Mouse (Mus musculus) heart, postnatal 0 days (tissue): ENCODE data around the gene Myf5. TPM values are rescaled to one million over a fixed set of nuclear protein-coding genes. Genes with fewer than 3 reads are reported as not detected.

ENCODE experiments used
- ATAC-seq: fragments of 200-750 bp; cut with Nextera tagmentation; 2 replicates; pipeline ENCODE4 v1.8.0; 2017; ENCODE audit warnings: low read depth, moderate number of reproducible peaks, moderate library complexity; ENCODE audit not compliant: insufficient read depth
- DNase-seq: peaks from one replicate; pipeline ENCODE4 v3.0.0-alpha.2; 2016; ENCODE audit warnings: low spot score
- H3K27ac ChIP-seq: fragments of 300-500 bp; sonication (generic); 2 replicates; pipeline ENCODE4 v1.5.1; 2014; ENCODE audit warnings: low read depth, mild to moderate bottlenecking
- H3K27me3 ChIP-seq: fragments of 300-500 bp; sonication (generic); 2 replicates; pipeline ENCODE4 v1.6.1; 2014; ENCODE audit warnings: low read length, mixed read lengths; ENCODE audit not compliant: control insufficient read depth, insufficient read depth
- H3K36me3 ChIP-seq: fragments of 300-500 bp; sonication (generic); replicated peaks from 2 replicates; pipeline ENCODE4 v1.6.1; 2014; ENCODE audit warnings: low read length, mixed read lengths; ENCODE audit not compliant: control insufficient read depth, insufficient read depth
- H3K4me1 ChIP-seq: fragments of 300-500 bp; sonication (generic); 2 replicates; pipeline ENCODE4 v1.6.1; 2014; ENCODE audit warnings: antibody characterized with exemption; ENCODE audit not compliant: control insufficient read depth, insufficient read depth
- H3K4me2 ChIP-seq: fragments of 300-500 bp; sonication (generic); 2 replicates; pipeline ENCODE4 v1.6.1; 2014; ENCODE audit warnings: low read depth, mild to moderate bottlenecking, low read length, moderate library complexity
- H3K4me3 ChIP-seq: fragments of 300-500 bp; sonication (generic); 2 replicates; pipeline ENCODE4 v1.5.1; 2014; ENCODE audit warnings: low read depth, low read length
- H3K9ac ChIP-seq: fragments of 300-500 bp; sonication (generic); replicated peaks from 2 replicates; pipeline ENCODE4 v1.6.1; 2014; ENCODE audit warnings: low read depth, low read length, mixed read lengths
- H3K9me3 ChIP-seq: fragments of 300-500 bp; sonication (generic); replicated peaks from 2 replicates; pipeline ENCODE4 v1.6.1; 2016; ENCODE audit warnings: low read length; ENCODE audit not compliant: control insufficient read depth
- CTCF ChIP-seq: IDR thresholded peaks from 2 replicates; pipeline ENCODE4 v1.5.1; 2016; ENCODE audit warnings: antibody characterized with exemption, control low read depth, low read depth
- EP300 ChIP-seq: IDR thresholded peaks from 2 replicates; pipeline ENCODE4 v1.6.1; 2016; ENCODE audit warnings: antibody characterized with exemption, low read depth
- WGBS: fragments of 180-500 bp; shearing (Covaris S2); extraction: QIAGEN DNeasy Blood & Tissue Kit; methylation state at CpG from one replicate; pipeline ENCODE4 v1.1.7; 2014; 5-methylcytosine and 5-hydroxymethylcytosine counted together
- polyA plus RNA-seq: library from polyadenylated mRNA; unstranded; fragments of >200 nt; fragmentation: Nextera tagmentation; extraction: Ambion mirVana; gene quantifications from 2 replicates; pipeline ENCODE4 v1.2.1, GENCODE M21; 2015
- total RNA-seq: library from RNA; depleted of rRNA; stranded (reverse); fragments of >200 nt; gene quantifications from 2 replicates; pipeline ENCODE4 v1.2.3, GENCODE M21; 2014; ENCODE audit warnings: low replicate concordance

Myf5 gene
- total and polyA plus RNA-seq, 2 experiments from 2014 or later: not detected

DNA sequence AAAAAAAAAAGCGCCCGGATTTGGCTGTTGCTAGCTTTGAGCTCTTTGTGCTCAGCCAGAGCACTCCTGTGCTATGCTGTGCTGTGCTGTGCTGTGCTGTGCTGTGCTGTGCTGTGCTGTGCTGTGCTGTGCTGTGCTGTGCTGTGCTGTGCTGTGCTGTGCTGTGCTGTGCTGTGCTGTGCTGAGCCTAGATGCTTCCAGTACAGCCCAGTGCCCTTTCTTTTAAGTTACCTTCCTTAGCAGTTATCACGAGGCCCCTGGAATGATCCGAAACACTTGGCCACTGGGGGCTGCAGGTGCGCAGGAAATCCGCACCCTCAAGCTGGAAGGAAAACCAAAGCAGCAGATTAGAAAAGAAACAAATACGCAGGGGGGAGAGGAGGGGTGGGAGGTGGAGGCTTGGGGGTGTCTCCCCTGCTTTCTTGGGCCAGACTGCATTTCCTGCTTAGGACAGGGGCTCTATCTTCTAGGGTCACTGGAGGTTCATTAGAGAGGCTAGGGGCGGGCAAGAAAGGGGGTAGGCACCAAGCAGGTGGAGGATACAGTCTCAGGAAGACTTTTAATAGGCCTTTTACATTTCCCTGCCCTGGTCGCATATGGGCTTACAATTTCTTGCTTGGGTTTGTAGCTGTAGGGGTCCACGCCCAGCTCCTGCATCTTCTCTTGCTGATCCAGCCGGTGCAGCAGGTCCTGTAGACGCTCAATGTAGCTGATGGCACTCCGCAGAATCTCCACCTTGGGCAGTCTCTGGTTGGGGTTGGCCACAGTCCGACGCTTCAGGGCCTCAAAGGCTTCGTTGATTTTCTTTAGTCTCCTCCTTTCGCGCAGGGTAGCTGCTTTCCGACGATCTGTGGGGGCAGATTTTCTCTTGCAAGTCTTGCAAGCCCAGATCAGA lies 7.9 kb upstream of the Myf5 start:
- Histone ChIP-seq H3K27ac (no peak overlapping the region), H3K4me1 (0 out of 2 replicates have a peak, but pooled peaks cover under 1% of the 10 kb centered on the region), H3K9me3 (no peaks in the 10 kb centered on the region), H3K27me3 (no peaks in the 10 kb centered on the region), H3K9ac (peak overlapping the region; percentile 53; the same call in 1 of the 2 replicates), H3K4me2 (peak overlapping the region; percentile 63), H3K4me3 (peak overlapping the region; percentile 39), H3K36me3 (no peaks in the 10 kb centered on the region)
- 51% methylated on average over 20 of the region's 20 CpGs for WGBS
- no peak for TF ChIP-seq CTCF
- no peak for DNase-seq
- no peak for ATAC-seq

DNA sequence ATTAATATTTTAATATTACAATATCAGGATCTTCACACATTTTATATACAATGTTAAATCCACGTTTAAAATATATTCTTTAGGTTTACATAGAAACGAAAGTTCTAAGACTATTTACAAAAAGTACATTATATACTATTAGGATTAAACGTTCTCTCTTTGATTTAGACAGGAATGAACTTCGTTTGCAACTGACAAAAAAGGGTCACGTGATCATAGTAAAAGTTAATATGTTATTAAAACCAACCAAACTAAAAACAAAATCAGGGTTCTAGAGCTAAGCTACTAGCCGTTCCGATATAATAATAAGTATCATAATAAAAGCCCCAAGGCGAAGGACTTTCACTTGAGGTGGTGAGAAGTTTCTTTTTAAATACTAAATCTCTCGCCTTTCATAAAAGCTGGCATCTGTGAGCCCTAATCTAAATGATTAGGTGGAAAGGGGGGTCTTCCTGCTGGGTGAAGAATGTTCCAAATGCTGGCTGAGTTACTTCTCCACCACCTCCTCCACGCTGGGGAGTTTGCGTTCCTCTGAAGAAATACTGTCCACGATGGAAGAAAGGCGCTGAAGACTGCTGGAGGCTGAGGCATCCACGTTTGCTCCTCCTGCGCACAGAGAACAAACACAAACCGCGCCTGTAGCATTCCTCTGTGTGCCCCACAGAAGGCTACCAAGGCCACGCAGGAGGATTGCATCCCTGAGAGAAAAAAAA lies 7.1 kb upstream of the Myf5 start:
- Histone ChIP-seq H3K9me3 (no peaks in the 10 kb centered on the region), H3K4me1 (no peaks in the 10 kb centered on the region)

DNA sequence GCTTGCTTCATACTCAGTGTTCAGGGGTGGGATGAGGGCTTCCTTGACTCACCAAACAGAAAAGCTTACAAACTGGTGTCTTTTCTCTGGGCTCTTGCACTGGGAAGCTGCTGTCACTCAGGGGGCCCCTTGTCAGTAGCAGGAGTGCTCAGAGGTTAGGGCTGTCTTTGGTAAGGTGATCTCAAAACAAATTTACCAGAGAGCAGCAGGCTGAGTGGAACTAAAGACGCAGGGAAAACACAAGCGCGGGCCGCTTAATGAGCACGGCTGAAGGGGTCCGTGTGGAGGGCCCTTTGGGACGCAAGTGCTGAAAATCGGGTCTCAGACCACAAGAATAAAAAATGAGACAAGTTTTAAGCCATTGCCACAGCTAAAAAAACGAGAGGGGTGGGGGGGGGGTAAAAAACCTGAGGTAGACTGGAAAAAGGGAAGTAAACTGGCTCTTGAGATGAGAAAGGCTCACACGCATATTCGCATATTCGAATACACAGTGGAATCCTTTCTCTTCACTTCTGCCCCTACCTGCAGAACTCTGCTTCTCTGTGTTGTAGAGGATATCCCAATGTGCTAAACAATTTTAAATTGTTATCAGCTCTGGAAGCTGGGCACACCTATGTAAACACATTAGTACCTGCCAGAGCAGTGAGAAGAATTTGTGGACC lies 2.9 kb upstream of the Myf5 start:
- DNase-seq (no peak), ATAC-seq (no peak)
- TF ChIP-seq CTCF (no peak), EP300 (no peak)
- H3K9me3 ChIP-seq: no peaks in the 10 kb centered on the region
- no peaks in the 10 kb centered on the region for H3K27me3 ChIP-seq
- H3K27ac ChIP-seq: no peak overlapping the region
- no peak overlapping the region for H3K4me3 ChIP-seq
- H3K9ac ChIP-seq: no peak overlapping the region
- 40% methylated on average over 12 of the region's 12 CpGs for WGBS
- no peaks in the 10 kb centered on the region for H3K36me3 ChIP-seq
- no peaks in the 10 kb centered on the region for H3K4me1 ChIP-seq
- 0 out of 2 replicates have a peak overlapping the region, but pooled peaks have one; percentile 2 for H3K4me2 ChIP-seq

More for the DNA sequence above, 7.1 kb upstream of the Myf5 start:
- Histone ChIP-seq H3K36me3 (no peaks in the 10 kb centered on the region), H3K4me2 (peak overlapping the region; percentile 63), H3K27me3 (no peaks in the 10 kb centered on the region), H3K4me3 (peak overlapping the region; percentile 39), H3K9ac (peak overlapping the region; percentile 53; the same call in 1 of the 2 replicates), H3K27ac (no peak overlapping the region; the same call in 1 of the 2 replicates)
- TF ChIP-seq CTCF (no peak), EP300 (no peak)
- no peak for ATAC-seq
- no peak for DNase-seq
- WGBS: 33% methylated on average over 18 of the region's 18 CpGs

DNA sequence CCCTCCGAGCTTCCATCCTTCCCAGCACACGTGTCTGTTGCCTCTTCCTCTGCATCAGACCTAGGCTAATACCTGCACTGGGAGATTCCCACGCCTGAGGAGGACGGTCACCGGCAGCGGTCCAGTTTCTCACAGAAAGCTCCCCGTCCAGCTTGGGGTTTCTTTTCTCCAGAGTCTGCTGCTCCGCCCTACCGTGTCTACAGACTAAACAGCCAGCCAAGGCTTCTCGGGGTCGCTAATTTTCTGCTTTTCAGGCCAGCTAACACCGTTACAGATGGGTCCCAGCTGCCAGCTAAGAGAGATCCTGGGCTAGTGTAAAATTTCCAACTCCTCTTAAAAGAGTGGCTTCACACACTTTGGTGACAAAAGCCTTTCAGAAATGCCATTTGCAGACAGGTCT lies 836 bp upstream of the Myf5 start:
- Histone ChIP-seq H3K9ac (no peak overlapping the region), H3K27me3 (no peaks in the 10 kb centered on the region), H3K4me2 (no peak overlapping the region), H3K9me3 (no peaks in the 10 kb centered on the region), H3K27ac (no peak overlapping the region), H3K36me3 (no peaks in the 10 kb centered on the region), H3K4me3 (no peak overlapping the region), H3K4me1 (no peaks in the 10 kb centered on the region)
- ATAC-seq (no peak), DNase-seq (no peak)
- TF ChIP-seq EP300 (no peak), CTCF (no peak)
- WGBS: 65% methylated on average over 12 of the region's 12 CpGs

DNA sequence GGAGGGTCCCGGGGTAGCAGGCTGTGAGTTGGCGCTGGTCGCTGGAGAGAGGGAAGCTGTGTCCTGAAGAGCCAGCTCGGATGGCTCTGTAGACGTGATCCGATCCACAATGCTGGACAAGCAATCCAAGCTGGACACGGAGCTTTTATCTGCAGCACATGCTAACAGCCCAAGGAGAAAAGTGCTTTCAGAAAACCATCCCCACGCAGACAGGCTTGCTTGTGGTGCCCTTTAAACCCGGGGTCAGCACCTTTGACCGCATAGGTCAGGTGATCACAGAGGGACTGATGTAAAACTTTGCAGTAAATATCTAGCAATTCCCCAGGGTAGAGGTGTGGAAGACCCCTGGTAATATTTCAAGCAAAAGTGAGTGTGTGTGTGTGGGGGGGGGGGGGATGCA lies 1.9 kb downstream of the Myf5 start:
- DNase-seq (no peak), ATAC-seq (no peak)
- no peaks in the 10 kb centered on the region for H3K4me1 ChIP-seq
- no peaks in the 10 kb centered on the region for H3K36me3 ChIP-seq
- H3K9me3 ChIP-seq: no peaks in the 10 kb centered on the region
- no peak overlapping the region for H3K9ac ChIP-seq
- no peak overlapping the region for H3K27ac ChIP-seq
- H3K4me2 ChIP-seq: no peak overlapping the region
- TF ChIP-seq CTCF: no peak
- no peak for TF ChIP-seq EP300
- 68% methylated on average over 10 of the region's 10 CpGs for WGBS
- H3K27me3 ChIP-seq: no peaks in the 10 kb centered on the region
- no peak overlapping the region for H3K4me3 ChIP-seq
